Mouse (Mus musculus) kidney, adult 11 months (tissue): Measurements from ENCODE around the gene Setd1b.

ENCODE experiments used
- DNase-seq: peaks from one replicate; pipeline ENCODE4 v3.0.0; 2022

The Setd1b gene

GRCm38 (mm10) chr5:123142161-123143157, at the start of gene Setd1b:
Setd1b (plus strand) TSS chr5:123142193.
- peak; percentile 66 for DNase-seq

- DNase-seq: peak; percentile 36
Measured at GRCm38 (mm10) chr5:123093077-123093633, 48.8 kb upstream of the Setd1b start.

- DNase-seq: peak; percentile 48
Measured at GRCm38 (mm10) chr5:123094238-123094991, 47.6 kb upstream of the Setd1b start.

- no peak for DNase-seq
Measured at GRCm38 (mm10) chr5:123096299-123096698, 45.7 kb upstream of the Setd1b start.

GRCm38 (mm10) chr5:123098487-123098886, 43.5 kb upstream of the Setd1b start:
- no peak for DNase-seq

- DNase-seq: no peak
Measured at GRCm38 (mm10) chr5:123102376-123102775, 39.6 kb upstream of the Setd1b start.

GRCm38 (mm10) chr5:123103556-123103955, 38.4 kb upstream of the Setd1b start:
- DNase-seq: peak; percentile 90

- no peak for DNase-seq
Measured at GRCm38 (mm10) chr5:123104769-123105168, 37.2 kb upstream of the Setd1b start.

GRCm38 (mm10) chr5:123109452-123110203, 32.4 kb upstream of the Setd1b start:
- DNase-seq: peak; percentile 57

- DNase-seq: no peak
Measured at GRCm38 (mm10) chr5:123110296-123110721, 31.7 kb upstream of the Setd1b start.

GRCm38 (mm10) chr5:123114109-123114508, 27.9 kb upstream of the Setd1b start:
- DNase-seq: no peak

- no peak for DNase-seq
Measured at GRCm38 (mm10) chr5:123114924-123115323, 27.1 kb upstream of the Setd1b start.

- no peak for DNase-seq
Measured at GRCm38 (mm10) chr5:123116080-123116479, 25.9 kb upstream of the Setd1b start.

- peak; percentile 74 for DNase-seq
Measured at GRCm38 (mm10) chr5:123117257-123117656, 24.7 kb upstream of the Setd1b start.

- no peak for DNase-seq
Measured at GRCm38 (mm10) chr5:123117773-123118172, 24.2 kb upstream of the Setd1b start.

- DNase-seq: no peak
Measured at GRCm38 (mm10) chr5:123118826-123119225, 23.2 kb upstream of the Setd1b start.

GRCm38 (mm10) chr5:123120624-123121215, 21.3 kb upstream of the Setd1b start:
- DNase-seq: no peak

- DNase-seq: no peak
Measured at GRCm38 (mm10) chr5:123122181-123122580, 19.8 kb upstream of the Setd1b start.

GRCm38 (mm10) chr5:123125105-123125504, 16.9 kb upstream of the Setd1b start:
- no peak for DNase-seq

- peak; percentile 64 for DNase-seq
Measured at GRCm38 (mm10) chr5:123125638-123126406, 16.2 kb upstream of the Setd1b start.

GRCm38 (mm10) chr5:123127031-123127430, 15.0 kb upstream of the Setd1b start:
- no peak for DNase-seq
